Mouse (Mus musculus) gastrocnemius, postnatal 14 days (tissue): ENCODE measurements around the gene Ltbp4. TPM values are rescaled to one million over a fixed set of nuclear protein-coding genes. Genes with fewer than 3 reads are reported as not detected.

Experiments used
- DNase-seq: peaks from one replicate; pipeline ENCODE4 v3.0.0; 2021; ENCODE audit warnings: mixed read lengths
- intact Hi-C: fragments of 180-260 bp; cut with DNase I; formaldehyde crosslinking; loops from one replicate; pipeline ENCODE4 v1.15.1; 2025; ENCODE audit warnings: low total_unique reads
- total RNA-seq, 2 experiments: library from RNA; stranded (reverse); gene quantifications; 2 replicates each; pipeline ENCODE4 v1.2.3; 2021

The Ltbp4 gene
- total RNA-seq, 2 experiments from 2014 or later: 122 to 151 TPM

- DNase-seq: no peak
- intact Hi-C loops: no loop called here
Observed at GRCm38 (mm10) chr7:27357595-27357978, 20.1 kb upstream of the Ltbp4 start.

- DNase-seq: no peak
- intact Hi-C loops: no loop called here
Observed at GRCm38 (mm10) chr7:27356861-27357594, 19.5 kb upstream of the Ltbp4 start, which contains the start of gene Gm20479. TSS of gene Gm20479 (minus strand) at chr7:27357419.

GRCm38 (mm10) chr7:27356248-27356647 is 18.8 kb upstream of the Ltbp4 start:
- DNase-seq: no peak

GRCm38 (mm10) chr7:27355745-27356240 is 18.3 kb upstream of the Ltbp4 start, which contains the start of gene Shkbp1:
TSS of gene Shkbp1 (minus strand) at chr7:27356019.
- intact Hi-C loops: no loop called here
- DNase-seq: peak; percentile 85

More at GRCm38 (mm10) chr7:27356248-27356647, 18.8 kb upstream of the Ltbp4 start:
- intact Hi-C loops: no loop called here

- no peak for DNase-seq
- intact Hi-C loops: no loop called here
Observed at GRCm38 (mm10) chr7:27355261-27355660, 17.8 kb upstream of the Ltbp4 start.

GRCm38 (mm10) chr7:27354783-27355182 is 17.3 kb upstream of the Ltbp4 start:
- no peak for DNase-seq
- intact Hi-C loops: no loop called here

- intact Hi-C loops: no loop called here
- DNase-seq: no peak
Observed at GRCm38 (mm10) chr7:27354144-27354543, 16.7 kb upstream of the Ltbp4 start.

GRCm38 (mm10) chr7:27345444-27345843 is 8.0 kb upstream of the Ltbp4 start:
- no peak for DNase-seq
- intact Hi-C loops: no loop called here

GRCm38 (mm10) chr7:27342595-27342994 is 5.1 kb upstream of the Ltbp4 start:
- intact Hi-C loops: loop anchor here (5.0 kb wide), 1 partner anchor 40 kb away; no protein-coding TSS in a partner anchor
- DNase-seq: no peak

- DNase-seq: no peak
- intact Hi-C loops: loop anchor here (5.0 kb wide), 1 partner anchor 188 kb away; no protein-coding TSS in a partner anchor
Observed at GRCm38 (mm10) chr7:27339519-27339918, 2.0 kb upstream of the Ltbp4 start.

- no peak for DNase-seq
- intact Hi-C loops: loop anchor here (5.0 kb wide), 1 partner anchor 188 kb away; no protein-coding TSS in a partner anchor
Observed at GRCm38 (mm10) chr7:27339114-27339513, 1.6 kb upstream of the Ltbp4 start.

GRCm38 (mm10) chr7:27335928-27336823 is 1.3 kb downstream of the Ltbp4 start:
- intact Hi-C loops: loop anchor here (5.0 kb wide), 1 partner anchor 191 kb away; no protein-coding TSS in a partner anchor
- peak; percentile 88 for DNase-seq

- intact Hi-C loops: loop anchor here (5.0 kb wide), 1 partner anchor 192 kb away; no protein-coding TSS in a partner anchor
- no peak for DNase-seq
Observed at GRCm38 (mm10) chr7:27335011-27335720, 2.3 kb downstream of the Ltbp4 start.

- intact Hi-C loops: no loop called here
- peak; percentile 74 for DNase-seq
Observed at GRCm38 (mm10) chr7:27334405-27334911, 3.0 kb downstream of the Ltbp4 start.

GRCm38 (mm10) chr7:27333316-27333941 is 4.1 kb downstream of the Ltbp4 start:
- intact Hi-C loops: no loop called here
- DNase-seq: peak; percentile 52

- peak; percentile 92 for DNase-seq
- intact Hi-C loops: no loop called here
Observed at GRCm38 (mm10) chr7:27332353-27333199, 4.9 kb downstream of the Ltbp4 start.

GRCm38 (mm10) chr7:27331854-27332253 is 5.6 kb downstream of the Ltbp4 start:
- no peak for DNase-seq
- intact Hi-C loops: no loop called here

GRCm38 (mm10) chr7:27331541-27331851 is 6.0 kb downstream of the Ltbp4 start:
- DNase-seq: peak; percentile 63
- intact Hi-C loops: no loop called here
